Mouse (Mus musculus) CH12.LX (cell line): ENCODE data around the gene Aldh3b2. TPM values are rescaled to one million over a fixed set of nuclear protein-coding genes. Genes with fewer than 3 reads are reported as not detected.
A peak's percentile ranks its signal among the peaks of the same experiment; 100 is the strongest.

ENCODE experiments used
- DNase-seq: peaks from one replicate; pipeline ENCODE4 v3.0.0-alpha.2; 2013; ENCODE audit errors: extremely low read depth
- H3K27ac ChIP-seq: 2 replicates; pipeline ENCODE4 v1.5.1; 2012; ENCODE audit warnings: low read depth, mild to moderate bottlenecking, control low read depth, moderate library complexity; ENCODE audit not compliant: insufficient read depth
- H3K27me3 ChIP-seq: replicated peaks from 2 replicates; pipeline ENCODE3; 2012; ENCODE audit warnings: inconsistent platforms
- H3K36me3 ChIP-seq, 2 experiments: replicated peaks in 1 of 2; 2 replicates each; pipeline versions ENCODE3 to v1.6.1; 2012; ENCODE audit warnings: inconsistent platforms in 1 of 2, low read length in 1 of 2, mild to moderate bottlenecking in 1 of 2, mixed read lengths in 1 of 2, moderate library complexity in 1 of 2; ENCODE audit not compliant: control insufficient read depth in 1 of 2, insufficient read depth in 1 of 2
- H3K4me1 ChIP-seq, 2 experiments: 2 replicates each; pipeline ENCODE4 v1.6.1; 2012; ENCODE audit warnings: inconsistent platforms in 1 of 2, moderate library complexity in 1 of 2; ENCODE audit not compliant: insufficient read depth in 2 of 2, control insufficient read depth in 1 of 2
- H3K4me2 ChIP-seq: 2 replicates; pipeline ENCODE4 v1.6.1; 2012; ENCODE audit warnings: low read depth, mild to moderate bottlenecking, control low read depth; ENCODE audit not compliant: poor library complexity, insufficient read depth, severe bottlenecking
- H3K4me3 ChIP-seq, 3 experiments: fragments of 150-350 bp in 1 of 3; sonication (generic) in 1 of 3; replicated peaks in 1 of 3; 2 replicates each; pipeline versions ENCODE3 to v1.5.1; 2011 to 2012; ENCODE audit warnings: low read depth in 2 of 3, low read length in 2 of 3, mild to moderate bottlenecking in 2 of 3, moderate library complexity in 2 of 3, control low read depth in 1 of 3, improper control_type of control experiment in 1 of 3, inconsistent platforms in 1 of 3, mixed read lengths in 1 of 3; ENCODE audit not compliant: poor library complexity in 1 of 3
- H3K79me2 ChIP-seq: replicated peaks from 2 replicates; pipeline ENCODE4 v1.6.1; 2012; ENCODE audit warnings: mild to moderate bottlenecking, moderate library complexity; ENCODE audit not compliant: control insufficient read depth, poor library complexity, insufficient read depth, severe bottlenecking; ENCODE audit errors: extremely low read depth
- H3K9ac ChIP-seq: 2 replicates; pipeline ENCODE4 v1.6.1; 2012; ENCODE audit warnings: low read depth, mild to moderate bottlenecking, control low read depth, moderate library complexity; ENCODE audit not compliant: insufficient read depth
- H3K9me3 ChIP-seq: replicated peaks from 2 replicates; pipeline ENCODE3; 2012; ENCODE audit warnings: low read length, inconsistent platforms, mixed read lengths
- CHD2 ChIP-seq: IDR thresholded peaks from 2 replicates; pipeline ENCODE4 v1.6.1; 2011; ENCODE audit warnings: low read length, improper control_type of control experiment
- EP300 ChIP-seq: IDR thresholded peaks from 2 replicates; pipeline ENCODE4 v1.6.1; 2011; ENCODE audit warnings: low read length, improper control_type of control experiment
- ETS1 ChIP-seq: conservative IDR thresholded peaks from 2 replicates; pipeline ENCODE4 v1.6.1; 2012; ENCODE audit warnings: low read depth, mild to moderate bottlenecking, inconsistent platforms, low read length, improper control_type of control experiment, moderate library complexity
- GABPA ChIP-seq: IDR thresholded peaks from 2 replicates; pipeline ENCODE4 v1.6.1; 2012; ENCODE audit warnings: low read depth, low read length, improper control_type of control experiment, inconsistent platforms; ENCODE audit not compliant: insufficient replicate concordance
- IRF4 ChIP-seq: IDR thresholded peaks from 2 replicates; pipeline ENCODE4 v1.6.1; 2014; ENCODE audit warnings: low read depth, mild to moderate bottlenecking, inconsistent platforms, low read length, improper control_type of control experiment
- JUN ChIP-seq: IDR thresholded peaks from 2 replicates; pipeline ENCODE4 v1.6.1; 2011; ENCODE audit warnings: low read depth, mild to moderate bottlenecking, low read length, improper control_type of control experiment, moderate library complexity; ENCODE audit not compliant: insufficient read depth
- JUND ChIP-seq: conservative IDR thresholded peaks from 2 replicates; pipeline ENCODE4 v1.6.1; 2011; ENCODE audit warnings: low read depth, low read length, improper control_type of control experiment
- KAT2A ChIP-seq: IDR thresholded peaks from 2 replicates; pipeline ENCODE4 v1.6.1; 2012; ENCODE audit warnings: low read length, improper control_type of control experiment, inconsistent platforms; ENCODE audit not compliant: insufficient replicate concordance
- MAFK ChIP-seq: IDR thresholded peaks from 2 replicates; pipeline ENCODE4 v1.6.1; 2011; ENCODE audit warnings: low read length, improper control_type of control experiment; ENCODE audit not compliant: insufficient replicate concordance
- MAX ChIP-seq: IDR thresholded peaks from 2 replicates; pipeline ENCODE4 v1.6.1; 2011; ENCODE audit warnings: low read length, improper control_type of control experiment
- MEF2A ChIP-seq: IDR thresholded peaks from 2 replicates; pipeline ENCODE4 v1.6.1; 2014; ENCODE audit warnings: low read depth, mild to moderate bottlenecking, inconsistent platforms, low read length, improper control_type of control experiment, borderline replicate concordance
- MXI1 ChIP-seq: IDR thresholded peaks from 2 replicates; pipeline ENCODE4 v1.6.1; 2011; ENCODE audit warnings: mild to moderate bottlenecking, low read depth, low read length, improper control_type of control experiment
- NELFE ChIP-seq: IDR thresholded peaks from 2 replicates; pipeline ENCODE4 v1.6.1; 2011; ENCODE audit warnings: low read depth, low read length, improper control_type of control experiment
- RCOR1 ChIP-seq: conservative IDR thresholded peaks from 2 replicates; pipeline ENCODE4 v1.6.1; 2012; ENCODE audit warnings: low read depth, mild to moderate bottlenecking, inconsistent platforms, low read length, improper control_type of control experiment
- SMC3 ChIP-seq: IDR thresholded peaks from 2 replicates; pipeline ENCODE4 v1.6.1; 2011; ENCODE audit warnings: low read depth, low read length, improper control_type of control experiment
- TBP ChIP-seq: conservative IDR thresholded peaks from 2 replicates; pipeline ENCODE4 v1.6.1; 2011; ENCODE audit warnings: low read depth, low read length, improper control_type of control experiment
- USF1 ChIP-seq: IDR thresholded peaks from 2 replicates; pipeline ENCODE4 v1.6.1; 2014; ENCODE audit warnings: low read depth, mild to moderate bottlenecking, inconsistent platforms, low read length, improper control_type of control experiment
- ZC3H11A ChIP-seq: IDR thresholded peaks from 2 replicates; pipeline ENCODE4 v1.6.1; 2012; ENCODE audit warnings: low read depth, mild to moderate bottlenecking, inconsistent platforms, low read length, improper control_type of control experiment
- ZNF384 ChIP-seq: IDR thresholded peaks from 2 replicates; pipeline ENCODE4 v1.6.1; 2012; ENCODE audit warnings: low read depth, low read length, improper control_type of control experiment, inconsistent platforms
- dilution Hi-C: fragments of 300-500 bp; cut with MboI; formaldehyde crosslinking; loops from 2 replicates; pipeline ENCODE4 v1.14.3; 2020; ENCODE audit warnings: low sequenced_read_pairs; ENCODE audit not compliant: extremely low pct_unique_long_range_greater_than_20kb, extremely low pct_ligation_motif_present
- in situ Hi-C: fragments of 300-500 bp; cut with MboI; formaldehyde crosslinking; loops from 3 replicates; pipeline ENCODE4 v1.14.3; 2019; ENCODE audit warnings: low sequenced_read_pairs, low pct_ligation_motif_present, low pct_unique_long_range_greater_than_20kb, mixed read lengths
- polyA plus RNA-seq: library from polyadenylated mRNA; unstranded; fragments of >175 nt; gene quantifications from 2 replicates; pipeline ENCODE4 v1.2.1, GENCODE M21; 2012; ENCODE audit warnings: low read depth; ENCODE audit not compliant: insufficient read length
- total RNA-seq, 2 experiments: library from RNA; depleted of rRNA; stranded (reverse); fragments of 300-350 nt in 1 of 2; fragments of >200 nt in 1 of 2; gene quantifications; 2 replicates each; pipeline ENCODE4 v1.2.3; 2012 to 2014

Aldh3b2 gene
- total and polyA plus RNA-seq, 3 experiments, result not detected

- TF ChIP-seq GABPA (no peak), TBP (no peak), MAFK (no peak), EP300 (no peak), SMC3 (peak; percentile 47), JUN (no peak), IRF4 (peak; percentile 47; the same call in 1 of the 2 replicates), JUND (no peak), ETS1 (no peak; the same call in 1 of the 2 replicates), CHD2 (no peak), MEF2A (peak; percentile 30; the same call in 1 of the 2 replicates), NELFE (no peak)
These were observed 29.0 kb upstream of the Aldh3b2 start (continued) for GRCm38 (mm10) chr19:3942986-3943735.

GRCm38 (mm10) chr19:3945872-3946564 lies 26.1 kb upstream of the Aldh3b2 start:
- DNase-seq, result no peak
- Histone ChIP-seq H3K4me2 (no peak overlapping the region), H3K4me3 (no peak overlapping the region), H3K27ac (peak overlapping the region; percentile 28; the same call in 1 of the 2 replicates), H3K9me3 (no peaks in the 10 kb centered on the region), H3K27me3 (no peaks in the 10 kb centered on the region), H3K36me3 (peaks cover 53 to 89% of the 10 kb centered on the region in 2 experiments), H3K79me2 (no peaks in the 10 kb centered on the region), H3K4me1 (peaks cover 20 to 57% of the 10 kb centered on the region in 2 experiments), H3K9ac (no peak overlapping the region)
- in situ Hi-C loops (no loop called here), dilution Hi-C loops (no loop called here)
- TF ChIP-seq MXI1, result no peak
- no peak for TF ChIP-seq KAT2A
- no peak for TF ChIP-seq ZNF384
- TF ChIP-seq MAFK, result no peak
- TF ChIP-seq ETS1, result no peak
- no peak for TF ChIP-seq CHD2
- no peak for TF ChIP-seq ZC3H11A
- no peak for TF ChIP-seq MAX
- TF ChIP-seq USF1, result no peak
- TF ChIP-seq MEF2A, result no peak
- no peak for TF ChIP-seq RCOR1
- no peak for TF ChIP-seq JUN
